Mouse (Mus musculus) hindbrain, embryonic 14.5 days (tissue): ENCODE measurements around the gene Nfkbie. TPM values are rescaled to one million over a fixed set of nuclear protein-coding genes. Genes with fewer than 3 reads are reported as not detected.
A peak's percentile ranks its signal among the peaks of the same experiment; 100 is the strongest.

Experiments
- ATAC-seq: fragments of 200-750 bp; cut with Nextera tagmentation; 2 replicates; pipeline ENCODE4 v1.8.0; 2017; ENCODE audit warnings: moderate number of reproducible peaks, mild to moderate bottlenecking, moderate TSS enrichment, moderate library complexity; ENCODE audit not compliant: low FRiP score
- DNase-seq: peaks from one replicate; pipeline ENCODE4 v3.0.0-alpha.2; 2015; ENCODE audit warnings: low spot score
- H3K27ac ChIP-seq: fragments of 300-500 bp; sonication (generic); 2 replicates; pipeline ENCODE4 v1.5.1; 2014; ENCODE audit warnings: mild to moderate bottlenecking, moderate library complexity
- H3K27me3 ChIP-seq: fragments of 300-500 bp; sonication (generic); 2 replicates; pipeline ENCODE4 v1.6.1; 2014; ENCODE audit warnings: mild to moderate bottlenecking, low read length, mixed read lengths; ENCODE audit not compliant: control insufficient read depth, insufficient read depth
- H3K36me3 ChIP-seq: fragments of 300-500 bp; sonication (generic); replicated peaks from 2 replicates; pipeline ENCODE4 v1.6.1; 2014; ENCODE audit not compliant: control insufficient read depth, insufficient read depth
- H3K4me1 ChIP-seq: fragments of 300-500 bp; sonication (generic); replicated peaks from 2 replicates; pipeline ENCODE4 v1.6.1; 2014; ENCODE audit warnings: antibody characterized with exemption, low read length, mixed read lengths; ENCODE audit not compliant: control insufficient read depth, insufficient read depth
- H3K4me2 ChIP-seq: fragments of 300-500 bp; sonication (generic); replicated peaks from 2 replicates; pipeline ENCODE4 v1.6.1; 2014; ENCODE audit warnings: mild to moderate bottlenecking, moderate library complexity
- H3K4me3 ChIP-seq: fragments of 300-500 bp; sonication (generic); replicated peaks from 2 replicates; pipeline ENCODE4 v1.5.1; 2014; ENCODE audit warnings: mild to moderate bottlenecking, low read length
- H3K9ac ChIP-seq: fragments of 300-500 bp; sonication (generic); 2 replicates; pipeline ENCODE4 v1.6.1; 2014
- H3K9me3 ChIP-seq: fragments of 300-500 bp; sonication (generic); 2 replicates; pipeline ENCODE4 v1.6.1; 2016; ENCODE audit warnings: low read length; ENCODE audit not compliant: control insufficient read depth
- WGBS: fragments of 180-500 bp; shearing (Covaris S2); extraction: QIAGEN DNeasy Blood & Tissue Kit; methylation state at CpG from one replicate; pipeline ENCODE4 v1.1.7; 2014; 5-methylcytosine and 5-hydroxymethylcytosine counted together
- polyA plus RNA-seq: library from polyadenylated mRNA; unstranded; fragments of >200 nt; fragmentation: Nextera tagmentation; extraction: Ambion mirVana; gene quantifications from 2 replicates; pipeline ENCODE4 v1.2.1, GENCODE M21; 2014

The Nfkbie gene
- polyA plus RNA-seq, 1 experiment from 2014 or later = 4.3 TPM

GRCm38 (mm10) chr17:45556107-45556489, 595 bp downstream of the Nfkbie start:
- 3% methylated on average over 14 of the region's 14 CpGs for WGBS
- peak overlapping the region; percentile 54 for H3K4me3 ChIP-seq
- no peak for DNase-seq

GRCm38 (mm10) chr17:45556514-45557245, 1.2 kb downstream of the Nfkbie start:
- WGBS = 80% methylated on average over 3 of the region's 3 CpGs
- Histone ChIP-seq H3K4me1 (peaks cover 7% of the 10 kb centered on the region), H3K36me3 (no peaks in the 10 kb centered on the region), H3K9ac (no peak overlapping the region), H3K4me3 (peak overlapping the region; percentile 54; the same call in 1 of the 2 replicates), H3K9me3 (no peaks in the 10 kb centered on the region), H3K27me3 (no peaks in the 10 kb centered on the region), H3K4me2 (peak overlapping the region; percentile 95), H3K27ac (no peak overlapping the region)
- ATAC-seq = no peak
- no peak for DNase-seq

More at GRCm38 (mm10) chr17:45556107-45556489, 595 bp downstream of the Nfkbie start:
- Histone ChIP-seq H3K4me1 (peaks cover 7% of the 10 kb centered on the region), H3K27me3 (no peaks in the 10 kb centered on the region), H3K4me2 (peak overlapping the region; percentile 95), H3K9me3 (no peaks in the 10 kb centered on the region), H3K9ac (peak overlapping the region; percentile 78), H3K36me3 (no peaks in the 10 kb centered on the region), H3K27ac (no peak overlapping the region)
- ATAC-seq = no peak

GRCm38 (mm10) chr17:45557246-45557824, 1.8 kb downstream of the Nfkbie start:
- Histone ChIP-seq H3K27me3 (no peaks in the 10 kb centered on the region), H3K36me3 (no peaks in the 10 kb centered on the region), H3K27ac (no peak overlapping the region), H3K9ac (no peak overlapping the region), H3K4me2 (no peak overlapping the region), H3K4me1 (peaks cover 4% of the 10 kb centered on the region), H3K4me3 (no peak overlapping the region), H3K9me3 (no peaks in the 10 kb centered on the region)
- DNase-seq = no peak
- 72% methylated on average over 7 of the region's 7 CpGs for WGBS
- no peak for ATAC-seq

DNA sequence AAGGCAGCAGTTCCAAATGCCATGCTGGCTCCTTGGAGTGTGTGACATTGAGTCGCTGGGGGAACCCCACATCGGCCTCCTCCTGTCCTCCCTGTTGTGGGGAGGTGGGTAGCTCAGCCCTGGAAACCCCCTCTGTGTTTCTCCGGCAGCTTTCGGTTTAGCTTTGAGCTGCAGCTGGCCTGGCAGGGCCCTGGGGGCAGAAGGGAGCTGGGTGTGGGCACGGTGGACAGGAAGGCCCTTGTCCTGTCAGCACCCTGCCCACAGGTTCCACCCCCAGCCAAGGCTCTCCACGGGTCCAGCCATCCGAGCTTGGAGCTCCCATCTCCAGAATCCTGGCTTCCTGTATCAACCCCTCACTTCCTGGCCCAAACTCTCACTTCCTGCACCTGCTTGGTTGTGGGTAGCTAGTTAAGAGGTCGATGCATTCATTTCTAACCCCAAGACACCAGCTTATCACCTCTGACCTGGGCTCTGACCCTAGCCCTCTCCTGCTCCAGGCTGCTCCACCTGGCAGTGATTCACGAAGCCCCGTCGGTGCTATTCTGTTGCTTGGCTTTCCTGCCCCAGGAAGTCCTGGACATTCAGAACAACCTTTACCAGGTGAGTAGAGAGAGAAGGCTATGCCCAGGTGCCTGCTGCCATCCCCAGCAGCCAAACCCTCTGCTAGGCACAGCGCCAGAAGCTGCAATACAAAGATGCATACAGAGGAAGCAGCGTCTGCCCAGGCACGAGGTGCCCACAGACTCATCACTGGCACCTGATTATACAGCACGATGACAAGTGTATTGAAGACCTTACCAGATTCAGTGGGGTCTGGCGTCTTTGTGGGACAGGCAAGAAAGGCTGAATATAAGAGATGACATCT, 2.7 kb downstream of the Nfkbie start:
- Histone ChIP-seq H3K4me3 (no peak overlapping the region), H3K9ac (no peak overlapping the region), H3K9me3 (no peaks in the 10 kb centered on the region), H3K4me1 (peaks cover 4% of the 10 kb centered on the region), H3K27ac (no peak overlapping the region), H3K36me3 (no peaks in the 10 kb centered on the region), H3K4me2 (no peak overlapping the region), H3K27me3 (no peaks in the 10 kb centered on the region)
- ATAC-seq (no peak), DNase-seq (no peak)
- whole genome bisulfite sequencing = 74% methylated on average over 16 of the region's 16 CpGs

GRCm38 (mm10) chr17:45559732-45560525, 4.4 kb downstream of the Nfkbie start:
- H3K9ac ChIP-seq = no peak overlapping the region
- no peak overlapping the region for H3K27ac ChIP-seq
- DNase-seq = no peak
- H3K4me3 ChIP-seq = no peak overlapping the region
- ATAC-seq = no peak
- 86% methylated on average over 15 of the region's 15 CpGs for WGBS
- H3K4me1 ChIP-seq = peaks cover 10% of the 10 kb centered on the region
- H3K27me3 ChIP-seq = no peaks in the 10 kb centered on the region
- H3K4me2 ChIP-seq = no peak overlapping the region
- H3K9me3 ChIP-seq = no peaks in the 10 kb centered on the region
- no peaks in the 10 kb centered on the region for H3K36me3 ChIP-seq

GRCm38 (mm10) chr17:45563216-45563615, 7.7 kb downstream of the Nfkbie start:
- ATAC-seq = no peak
- Histone ChIP-seq H3K27ac (no peak overlapping the region), H3K4me1 (peaks cover 11% of the 10 kb centered on the region), H3K9ac (no peak overlapping the region), H3K4me2 (peak overlapping the region; percentile 78; the same call in 1 of the 2 replicates), H3K27me3 (no peaks in the 10 kb centered on the region), H3K4me3 (no peak overlapping the region), H3K36me3 (peaks cover 22% of the 10 kb centered on the region), H3K9me3 (no peaks in the 10 kb centered on the region)
- DNase-seq = no peak
- WGBS = 84% methylated on average over 12 of the region's 12 CpGs

- Histone ChIP-seq H3K9me3 (no peaks in the 10 kb centered on the region), H3K4me1 (peaks cover 11% of the 10 kb centered on the region), H3K9ac (peak within 1 kb of the TSS; percentile 81), H3K4me2 (peak within 1 kb of the TSS; percentile 78), H3K4me3 (peak within 1 kb of the TSS; percentile 75), H3K27me3 (no peaks in the 10 kb centered on the region), H3K27ac (peak within 1 kb of the TSS; percentile 79), H3K36me3 (peaks cover 29% of the 10 kb centered on the region)
- ATAC-seq (peak; percentile 86), DNase-seq (peak; percentile 89)
- under 1% methylated on average over 56 of the region's 61 CpGs for WGBS
These were observed 8.4 kb downstream of the Nfkbie start, which contains the start of gene Slc35b2 for GRCm38 (mm10) chr17:45563655-45564530. Gene Slc35b2 (plus strand): TSS chr17:45563874.

DNA sequence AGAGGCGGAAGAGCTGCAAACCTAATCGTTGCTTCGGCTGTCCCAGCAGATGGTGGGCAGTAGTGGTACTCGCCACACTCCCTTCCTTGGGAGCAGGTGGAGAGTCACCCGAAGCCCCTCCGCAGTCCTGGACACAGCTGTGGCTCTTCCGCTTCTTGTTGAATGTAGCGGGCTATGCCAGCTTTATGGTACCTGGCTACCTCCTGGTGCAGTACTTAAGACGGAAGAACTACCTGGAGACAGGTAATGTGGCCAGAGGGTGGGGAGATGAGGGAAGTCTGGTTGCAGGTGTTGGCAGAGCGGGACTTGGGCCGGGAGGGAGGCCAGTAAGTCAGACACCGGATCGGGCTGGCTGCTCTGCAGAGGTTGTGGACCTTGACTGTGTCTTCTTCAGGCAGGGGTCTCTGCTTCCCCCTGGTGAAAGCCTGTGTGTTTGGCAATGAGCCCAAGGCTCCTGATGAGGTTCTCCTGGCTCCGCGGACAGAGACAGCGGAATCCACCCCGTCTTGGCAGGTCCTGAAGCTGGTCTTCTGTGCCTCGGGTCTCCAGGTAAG, 9.1 kb downstream of the Nfkbie start:
- H3K36me3 ChIP-seq = peaks cover 36% of the 10 kb centered on the region
- H3K4me2 ChIP-seq = peak overlapping the region; percentile 78
- peak overlapping the region; percentile 79 for H3K27ac ChIP-seq
- no peak; the same call in none of the 2 replicates for ATAC-seq
- H3K9me3 ChIP-seq = no peaks in the 10 kb centered on the region
- peak overlapping the region; percentile 81 for H3K9ac ChIP-seq
- DNase-seq = no peak
- WGBS = 10% methylated on average over 18 of the region's 18 CpGs
- peaks cover 11% of the 10 kb centered on the region for H3K4me1 ChIP-seq
- no peaks in the 10 kb centered on the region for H3K27me3 ChIP-seq
- peak overlapping the region; percentile 75 for H3K4me3 ChIP-seq
